Mouse (Mus musculus) forebrain, embryonic 11.5 days (tissue): Measurements from ENCODE around the gene Ehbp1. TPM values are rescaled to one million over a fixed set of nuclear protein-coding genes. Genes with fewer than 3 reads are reported as not detected.
A peak's percentile ranks its signal among the peaks of the same experiment; 100 is the strongest.

Experiments
- ATAC-seq: fragments of 200-750 bp; cut with Nextera tagmentation; replicated peaks from 2 replicates; pipeline ENCODE4 v1.8.0; 2017; ENCODE audit warnings: moderate TSS enrichment; ENCODE audit not compliant: low FRiP score
- DNase-seq: peaks from one replicate; pipeline ENCODE4 v3.0.0-alpha.2; 2017; ENCODE audit warnings: low spot score
- H3K27ac ChIP-seq: fragments of 300-500 bp; sonication (generic); 2 replicates; pipeline ENCODE4 v1.5.1; 2014; ENCODE audit warnings: low read depth, low read length
- H3K27me3 ChIP-seq: fragments of 300-500 bp; sonication (generic); 2 replicates; pipeline ENCODE4 v1.6.1; 2014; ENCODE audit warnings: mild to moderate bottlenecking, low read length, mixed read lengths; ENCODE audit not compliant: control insufficient read depth, insufficient read depth
- H3K36me3 ChIP-seq: fragments of 300-500 bp; sonication (generic); 2 replicates; pipeline ENCODE4 v1.6.1; 2014; ENCODE audit warnings: mild to moderate bottlenecking, low read length, moderate library complexity, mixed read lengths; ENCODE audit not compliant: control insufficient read depth, insufficient read depth
- H3K4me1 ChIP-seq: fragments of 300-500 bp; sonication (generic); replicated peaks from 2 replicates; pipeline ENCODE4 v1.6.1; 2014; ENCODE audit warnings: low read length, mixed read lengths; ENCODE audit not compliant: control insufficient read depth, insufficient read depth
- H3K4me2 ChIP-seq: fragments of 300-500 bp; sonication (generic); 2 replicates; pipeline ENCODE4 v1.6.1; 2014; ENCODE audit warnings: low read depth, mild to moderate bottlenecking, low read length, moderate library complexity, mixed read lengths; ENCODE audit not compliant: severe bottlenecking
- H3K4me3 ChIP-seq: fragments of 300-500 bp; sonication (generic); 2 replicates; pipeline ENCODE4 v1.5.1; 2014; ENCODE audit warnings: low read depth, low read length
- H3K9ac ChIP-seq: fragments of 300-500 bp; sonication (generic); 2 replicates; pipeline ENCODE4 v1.6.1; 2014; ENCODE audit warnings: low read length
- H3K9me3 ChIP-seq: fragments of 300-500 bp; sonication (generic); 2 replicates; pipeline ENCODE4 v1.6.1; 2016; ENCODE audit warnings: low read length, mixed read lengths; ENCODE audit not compliant: control insufficient read depth
- WGBS: fragments of 180-500 bp; shearing (Covaris S2); extraction: QIAGEN DNeasy Blood & Tissue Kit; methylation state at CpG from one replicate; pipeline ENCODE4 v1.1.7; 2014; 5-methylcytosine and 5-hydroxymethylcytosine counted together
- polyA plus RNA-seq: library from polyadenylated mRNA; unstranded; fragments of >200 nt; fragmentation: Nextera tagmentation; extraction: Ambion mirVana; gene quantifications from 2 replicates; pipeline ENCODE4 v1.2.1, GENCODE M21; 2014

Gene Ehbp1
- polyA plus RNA-seq, 1 experiment from 2014 or later: 14.7 TPM

- Histone ChIP-seq H3K9ac (no peak overlapping the region), H3K27me3 (no peaks in the 10 kb centered on the region), H3K27ac (no peak overlapping the region), H3K9me3 (no peaks in the 10 kb centered on the region), H3K4me2 (no peak overlapping the region), H3K36me3 (no peaks in the 10 kb centered on the region), H3K4me3 (no peak overlapping the region), H3K4me1 (no peaks in the 10 kb centered on the region)
- 96% methylated on average over 2 of the region's 2 CpGs for whole genome bisulfite sequencing
- no peak for ATAC-seq
- no peak for DNase-seq
These were observed 216.9 kb downstream of the Ehbp1 start for GRCm38 (mm10) chr11:22125188-22125587.

GRCm38 (mm10) chr11:22118853-22119252 lies 223.2 kb downstream of the Ehbp1 start:
- Histone ChIP-seq H3K4me1 (no peaks in the 10 kb centered on the region), H3K4me2 (no peak overlapping the region), H3K9me3 (no peaks in the 10 kb centered on the region), H3K9ac (no peak overlapping the region), H3K27ac (no peak overlapping the region), H3K36me3 (no peaks in the 10 kb centered on the region), H3K27me3 (no peaks in the 10 kb centered on the region), H3K4me3 (no peak overlapping the region)
- WGBS: 95% methylated on average over 3 of the region's 3 CpGs
- DNase-seq (no peak), ATAC-seq (no peak)

- Histone ChIP-seq H3K4me1 (no peaks in the 10 kb centered on the region), H3K9me3 (no peaks in the 10 kb centered on the region), H3K4me2 (no peak overlapping the region), H3K36me3 (no peaks in the 10 kb centered on the region), H3K27ac (no peak overlapping the region), H3K27me3 (no peaks in the 10 kb centered on the region), H3K4me3 (no peak overlapping the region), H3K9ac (no peak overlapping the region)
- DNase-seq: no peak
- ATAC-seq: no peak
- 95% methylated on average over 3 of the region's 3 CpGs for WGBS
These were observed 229.9 kb downstream of the Ehbp1 start for GRCm38 (mm10) chr11:22112161-22112560.

GRCm38 (mm10) chr11:22089346-22089745 lies 252.7 kb downstream of the Ehbp1 start:
- H3K9me3 ChIP-seq: no peaks in the 10 kb centered on the region
- 46% methylated on average over 8 of the region's 8 CpGs for WGBS
- no peak; the same call in 1 of the 2 replicates for ATAC-seq
- no peak overlapping the region for H3K4me2 ChIP-seq
- H3K36me3 ChIP-seq: no peaks in the 10 kb centered on the region
- DNase-seq: peak; percentile 58
- H3K27ac ChIP-seq: no peak overlapping the region
- H3K27me3 ChIP-seq: no peaks in the 10 kb centered on the region
- H3K9ac ChIP-seq: no peak overlapping the region
- no peaks in the 10 kb centered on the region for H3K4me1 ChIP-seq
- no peak overlapping the region for H3K4me3 ChIP-seq

GRCm38 (mm10) chr11:22063352-22063751 lies 278.7 kb downstream of the Ehbp1 start:
- no peak for ATAC-seq
- H3K27ac ChIP-seq: no peak overlapping the region
- H3K9ac ChIP-seq: no peak overlapping the region
- 76% methylated on average over 2 of the region's 2 CpGs for WGBS
- no peaks in the 10 kb centered on the region for H3K36me3 ChIP-seq
- no peak overlapping the region for H3K4me3 ChIP-seq
- no peak overlapping the region for H3K4me2 ChIP-seq
- H3K27me3 ChIP-seq: no peaks in the 10 kb centered on the region
- no peaks in the 10 kb centered on the region for H3K9me3 ChIP-seq
- DNase-seq: no peak
- H3K4me1 ChIP-seq: no peaks in the 10 kb centered on the region

GRCm38 (mm10) chr11:22061660-22062059 lies 280.4 kb downstream of the Ehbp1 start:
- Histone ChIP-seq H3K27ac (no peak overlapping the region), H3K4me1 (peaks cover 2% of the 10 kb centered on the region; the same call in 1 of the 2 replicates), H3K36me3 (no peaks in the 10 kb centered on the region), H3K9ac (no peak overlapping the region), H3K9me3 (no peaks in the 10 kb centered on the region), H3K27me3 (no peaks in the 10 kb centered on the region), H3K4me3 (no peak overlapping the region), H3K4me2 (no peak overlapping the region)
- DNase-seq (no peak), ATAC-seq (no peak)
- 90% methylated on average over 4 of the region's 4 CpGs for WGBS

- Histone ChIP-seq H3K9ac (no peak overlapping the region), H3K4me2 (no peak overlapping the region), H3K9me3 (no peaks in the 10 kb centered on the region), H3K4me1 (peaks cover 2% of the 10 kb centered on the region; the same call in 1 of the 2 replicates), H3K4me3 (no peak overlapping the region), H3K36me3 (no peaks in the 10 kb centered on the region), H3K27me3 (no peaks in the 10 kb centered on the region), H3K27ac (no peak overlapping the region)
- DNase-seq: no peak
- 60% methylated on average over 5 of the region's 5 CpGs for WGBS
- ATAC-seq: no peak
These were observed 284.6 kb downstream of the Ehbp1 start for GRCm38 (mm10) chr11:22057538-22057937.

- Histone ChIP-seq H3K9me3 (no peaks in the 10 kb centered on the region), H3K4me2 (no peak overlapping the region), H3K36me3 (no peaks in the 10 kb centered on the region), H3K9ac (no peak overlapping the region), H3K4me1 (peaks cover 2% of the 10 kb centered on the region; the same call in 1 of the 2 replicates), H3K4me3 (no peak overlapping the region), H3K27me3 (no peaks in the 10 kb centered on the region), H3K27ac (no peak overlapping the region)
- DNase-seq (no peak), ATAC-seq (0 out of 2 replicates have a peak, but pooled peaks have one; percentile 32)
- WGBS: 48% methylated on average over 6 of the region's 6 CpGs
These were observed 286.2 kb downstream of the Ehbp1 start for GRCm38 (mm10) chr11:22055908-22056307.

- WGBS: 87% methylated on average over 10 of the region's 10 CpGs
- no peak overlapping the region for H3K9ac ChIP-seq
- H3K9me3 ChIP-seq: no peaks in the 10 kb centered on the region
- no peaks in the 10 kb centered on the region for H3K36me3 ChIP-seq
- no peak overlapping the region for H3K4me3 ChIP-seq
- H3K4me1 ChIP-seq: peaks cover 2% of the 10 kb centered on the region; the same call in 1 of the 2 replicates
- H3K4me2 ChIP-seq: no peak overlapping the region
- no peak for ATAC-seq
- H3K27ac ChIP-seq: no peak overlapping the region
- no peak for DNase-seq
- no peaks in the 10 kb centered on the region for H3K27me3 ChIP-seq
These were observed 288.9 kb downstream of the Ehbp1 start for GRCm38 (mm10) chr11:22053034-22053668.
